Mouse (Mus musculus): ENCODE results near the gene Reep6.

- TF ChIP-seq CTCF (IDR thresholded peaks at IDR 0.05; ENCODE audit: borderline replicate concordance, insufficient read depth, low read depth, low read length), result no peak
- no peak for TF ChIP-seq POLR2A (IDR thresholded peaks at IDR 0.05; ENCODE audit: borderline replicate concordance, insufficient read depth, low read length)
These were observed 23.0 kb downstream of the Reep6 start for GRCm38 (mm10) chr10:80352727-80353126.

All from cerebellum, adult 2 months (tissue).